Mouse (Mus musculus): ENCODE measurements around the gene Clrn3.
"Not testable (repeated sequence)": the region's sequence is repeated elsewhere in the genome, so short reads cannot be mapped to it uniquely, and the experiment has no call there.

The Clrn3 gene

GRCm38 (mm10) chr7:135535908-135536307, 7.5 kb upstream of the Clrn3 start:
- no peak for DNase-seq (ENCODE audit: low spot score)

GRCm38 (mm10) chr7:135534548-135535189, 6.2 kb upstream of the Clrn3 start:
- no peak for DNase-seq (ENCODE audit: low spot score)

- DNase-seq (ENCODE audit: low spot score): no peak
Observed at GRCm38 (mm10) chr7:135529068-135529467, 614 bp upstream of the Clrn3 start.

- DNase-seq (ENCODE audit: low spot score): no peak
Observed at GRCm38 (mm10) chr7:135527169-135527568, 1.3 kb downstream of the Clrn3 start.

- DNase-seq (ENCODE audit: low spot score): no peak
Observed at GRCm38 (mm10) chr7:135526574-135527152, 1.8 kb downstream of the Clrn3 start.

GRCm38 (mm10) chr7:135524424-135524967, 4.0 kb downstream of the Clrn3 start:
- no peak for DNase-seq (ENCODE audit: low spot score)

- no peak for DNase-seq (ENCODE audit: low spot score)
Observed at GRCm38 (mm10) chr7:135523981-135524380, 4.5 kb downstream of the Clrn3 start.

GRCm38 (mm10) chr7:135521755-135522512, 6.5 kb downstream of the Clrn3 start:
- peak; percentile 66 for DNase-seq (ENCODE audit: low spot score)

- DNase-seq (ENCODE audit: low spot score): no peak
Observed at GRCm38 (mm10) chr7:135520241-135520640, 8.2 kb downstream of the Clrn3 start.

GRCm38 (mm10) chr7:135517191-135517590, 11.3 kb downstream of the Clrn3 start:
- DNase-seq (ENCODE audit: low spot score): no peak

- DNase-seq (ENCODE audit: low spot score): no peak
Observed at GRCm38 (mm10) chr7:135511723-135512122, 16.7 kb downstream of the Clrn3 start.

- DNase-seq (ENCODE audit: low spot score): no peak
Observed at GRCm38 (mm10) chr7:135510431-135510830, 18.0 kb downstream of the Clrn3 start.

- DNase-seq (ENCODE audit: low spot score): no peak
Observed at GRCm38 (mm10) chr7:135509272-135509671, 19.2 kb downstream of the Clrn3 start.

GRCm38 (mm10) chr7:135508602-135509001, 19.9 kb downstream of the Clrn3 start:
- DNase-seq (ENCODE audit: low spot score): no peak

GRCm38 (mm10) chr7:135506506-135506905, 21.9 kb downstream of the Clrn3 start:
- not testable (repeated sequence) for DNase-seq (ENCODE audit: low spot score)

- no peak for DNase-seq (ENCODE audit: low spot score)
Observed at GRCm38 (mm10) chr7:135499403-135499802, 29.1 kb downstream of the Clrn3 start.

GRCm38 (mm10) chr7:135498565-135499186, 29.8 kb downstream of the Clrn3 start:
- no peak for DNase-seq (ENCODE audit: low spot score)

GRCm38 (mm10) chr7:135495303-135495702, 33.2 kb downstream of the Clrn3 start:
- DNase-seq (ENCODE audit: low spot score): peak; percentile 39

GRCm38 (mm10) chr7:135490500-135490886, 38.0 kb downstream of the Clrn3 start:
- DNase-seq (ENCODE audit: low spot score): no peak

GRCm38 (mm10) chr7:135489724-135490499, 38.5 kb downstream of the Clrn3 start:
- no peak for DNase-seq (ENCODE audit: low spot score)

- no peak for DNase-seq (ENCODE audit: low spot score)
Observed at GRCm38 (mm10) chr7:135488214-135488810, 40.1 kb downstream of the Clrn3 start.
